Mouse (Mus musculus) embryonic facial prominence, embryonic 15.5 days (tissue): ENCODE results near the gene Gan. TPM values are rescaled to one million over a fixed set of nuclear protein-coding genes. Genes with fewer than 3 reads are reported as not detected.

ENCODE experiments used
- ATAC-seq: fragments of 200-750 bp; cut with Nextera tagmentation; 2 replicates; pipeline ENCODE4 v1.8.0; 2017; ENCODE audit warnings: low read depth, moderate TSS enrichment; ENCODE audit not compliant: insufficient number of reproducible peaks, low FRiP score, low TSS enrichment
- H3K27ac ChIP-seq: fragments of 300-500 bp; sonication (generic); replicated peaks from 2 replicates; pipeline ENCODE4 v1.5.1; 2015; ENCODE audit warnings: mild to moderate bottlenecking, inconsistent platforms
- H3K27me3 ChIP-seq: fragments of 300-500 bp; sonication (generic); 2 replicates; pipeline ENCODE4 v1.6.1; 2015; ENCODE audit warnings: inconsistent platforms
- H3K36me3 ChIP-seq: fragments of 300-500 bp; sonication (generic); 2 replicates; pipeline ENCODE4 v1.6.1; 2015; ENCODE audit warnings: mild to moderate bottlenecking, inconsistent platforms
- H3K4me1 ChIP-seq: fragments of 300-500 bp; sonication (generic); 2 replicates; pipeline ENCODE4 v1.6.1; 2015; ENCODE audit warnings: inconsistent platforms
- H3K4me2 ChIP-seq: fragments of 300-500 bp; sonication (generic); replicated peaks from 2 replicates; pipeline ENCODE4 v1.6.1; 2015; ENCODE audit warnings: mild to moderate bottlenecking, inconsistent platforms
- H3K4me3 ChIP-seq: fragments of 300-500 bp; sonication (generic); replicated peaks from 2 replicates; pipeline ENCODE4 v1.5.1; 2015; ENCODE audit warnings: mild to moderate bottlenecking, inconsistent platforms
- H3K9ac ChIP-seq: fragments of 300-500 bp; sonication (generic); 2 replicates; pipeline ENCODE4 v1.6.1; 2015; ENCODE audit warnings: inconsistent platforms
- H3K9me3 ChIP-seq: fragments of 300-500 bp; sonication (generic); replicated peaks from 2 replicates; pipeline ENCODE4 v1.6.1; 2016; ENCODE audit warnings: inconsistent platforms
- WGBS: fragments of 180-500 bp; shearing (Covaris S2); methylation state at CpG from one replicate; pipeline ENCODE4 v1.1.7; 2015; 5-methylcytosine and 5-hydroxymethylcytosine counted together
- polyA plus RNA-seq: library from polyadenylated mRNA; unstranded; fragments of >200 nt; fragmentation: Nextera tagmentation; extraction: Ambion mirVana; gene quantifications from 2 replicates; pipeline ENCODE4 v1.2.1, GENCODE M21; 2015

The Gan gene
- polyA plus RNA-seq, 1 experiment from 2014 or later, result 2.9 TPM

GRCm38 (mm10) chr8:117157769-117158091 is 205 bp upstream of the Gan start:
- peak overlapping the region; percentile 91 for H3K27ac ChIP-seq
- under 1% methylated on average over 45 of the region's 45 CpGs for WGBS
- no peaks in the 10 kb centered on the region for H3K36me3 ChIP-seq
- peak; percentile 95 for ATAC-seq
- H3K4me2 ChIP-seq, result peak overlapping the region; percentile 82
- H3K4me1 ChIP-seq, result peaks cover 24% of the 10 kb centered on the region
- peak overlapping the region; percentile 93 for H3K9ac ChIP-seq
- H3K9me3 ChIP-seq, result no peaks in the 10 kb centered on the region
- H3K4me3 ChIP-seq, result peak overlapping the region; percentile 82
- no peaks in the 10 kb centered on the region for H3K27me3 ChIP-seq

- no peaks in the 10 kb centered on the region for H3K9me3 ChIP-seq
- H3K4me1 ChIP-seq, result peaks cover 24% of the 10 kb centered on the region
- no peak overlapping the region for H3K27ac ChIP-seq
- peak overlapping the region; percentile 82 for H3K4me2 ChIP-seq
- WGBS, result 50% methylated on average over 5 of the region's 5 CpGs
- no peaks in the 10 kb centered on the region for H3K27me3 ChIP-seq
- H3K4me3 ChIP-seq, result peak overlapping the region; percentile 82
- ATAC-seq, result no peak
- H3K9ac ChIP-seq, result 0 out of 2 replicates have a peak overlapping the region, but pooled peaks have one; percentile 93
- H3K36me3 ChIP-seq, result no peaks in the 10 kb centered on the region
Measured at GRCm38 (mm10) chr8:117159031-117159430, 1.1 kb downstream of the Gan start.

- 86% methylated on average over 4 of the region's 4 CpGs for WGBS
- no peak overlapping the region for H3K4me2 ChIP-seq
- H3K9ac ChIP-seq, result no peak overlapping the region
- no peaks in the 10 kb centered on the region for H3K9me3 ChIP-seq
- H3K4me1 ChIP-seq, result peaks cover 16% of the 10 kb centered on the region
- no peaks in the 10 kb centered on the region for H3K27me3 ChIP-seq
- no peak overlapping the region for H3K4me3 ChIP-seq
- H3K36me3 ChIP-seq, result no peaks in the 10 kb centered on the region
- no peak overlapping the region for H3K27ac ChIP-seq
- no peak for ATAC-seq
Measured at GRCm38 (mm10) chr8:117164912-117165311, 7.0 kb downstream of the Gan start.

- WGBS, result 92% methylated on average over 4 of the region's 4 CpGs
- no peaks in the 10 kb centered on the region for H3K27me3 ChIP-seq
- no peak overlapping the region for H3K9ac ChIP-seq
- H3K4me3 ChIP-seq, result no peak overlapping the region
- no peak overlapping the region for H3K4me2 ChIP-seq
- no peaks in the 10 kb centered on the region for H3K36me3 ChIP-seq
- ATAC-seq, result no peak
- peaks cover 17% of the 10 kb centered on the region; the same call in 1 of the 2 replicates for H3K4me1 ChIP-seq
- H3K9me3 ChIP-seq, result no peaks in the 10 kb centered on the region
- no peak overlapping the region for H3K27ac ChIP-seq
Measured at GRCm38 (mm10) chr8:117165542-117165941, 7.6 kb downstream of the Gan start.

- Histone ChIP-seq H3K4me3 (no peak overlapping the region), H3K36me3 (no peaks in the 10 kb centered on the region), H3K27ac (no peak overlapping the region), H3K9me3 (no peaks in the 10 kb centered on the region), H3K9ac (no peak overlapping the region), H3K4me2 (no peak overlapping the region), H3K27me3 (no peaks in the 10 kb centered on the region), H3K4me1 (peaks cover 17% of the 10 kb centered on the region; the same call in 1 of the 2 replicates)
- 81% methylated on average over 2 of the region's 2 CpGs for WGBS
- ATAC-seq, result no peak
Measured at GRCm38 (mm10) chr8:117166515-117166914, 8.6 kb downstream of the Gan start.

- Histone ChIP-seq H3K27me3 (no peaks in the 10 kb centered on the region), H3K27ac (no peak overlapping the region), H3K36me3 (no peaks in the 10 kb centered on the region), H3K9ac (no peak overlapping the region), H3K4me1 (peaks cover 17% of the 10 kb centered on the region; the same call in 1 of the 2 replicates), H3K4me2 (no peak overlapping the region), H3K9me3 (no peaks in the 10 kb centered on the region), H3K4me3 (no peak overlapping the region)
- WGBS, result 67% methylated on average over 8 of the region's 8 CpGs
- ATAC-seq, result no peak; the same call in 1 of the 2 replicates
Measured at GRCm38 (mm10) chr8:117167243-117167883, 9.4 kb downstream of the Gan start.

DNA sequence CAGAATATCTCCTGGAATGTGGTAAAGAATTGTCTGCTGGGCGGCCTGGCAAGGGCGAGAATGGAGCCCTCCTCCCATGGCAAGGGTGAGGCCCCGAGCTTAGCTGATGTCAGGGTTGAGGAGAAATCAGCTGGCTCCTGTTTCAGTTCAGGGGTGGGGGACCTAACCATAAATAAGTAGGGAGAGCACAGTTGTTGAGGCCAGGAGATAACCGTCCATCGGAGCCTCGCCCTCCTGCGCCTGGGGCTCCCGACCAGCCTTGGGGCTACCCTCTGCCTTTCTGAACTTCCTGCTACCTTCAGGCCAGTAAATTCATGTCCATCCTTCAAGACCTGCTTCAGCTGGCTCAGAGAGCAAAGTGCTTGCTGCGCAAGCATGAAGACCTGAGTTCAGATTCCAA is 10.4 kb downstream of the Gan start:
- ATAC-seq, result no peak
- no peak overlapping the region; the same call in 1 of the 2 replicates for H3K27ac ChIP-seq

DNA sequence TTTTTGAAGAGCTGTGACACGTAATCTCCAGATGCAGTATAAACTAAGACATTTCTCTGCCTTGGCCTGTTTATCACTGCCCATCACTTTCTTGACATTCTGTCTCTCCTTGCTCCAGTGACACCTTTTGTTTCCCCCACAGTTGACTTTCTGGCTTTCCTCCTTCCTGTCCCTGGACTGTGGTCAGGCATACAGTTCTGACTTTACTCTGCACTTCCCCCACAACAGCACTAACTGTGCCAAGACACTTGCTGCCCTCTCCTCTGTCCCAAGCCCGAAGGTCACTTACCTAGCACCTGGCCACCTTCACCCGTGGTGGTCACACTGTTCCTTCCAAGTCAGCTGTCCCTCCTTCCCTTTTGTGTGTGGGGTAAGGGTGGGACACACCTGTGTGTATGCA is 13.9 kb downstream of the Gan start:
- H3K27ac ChIP-seq, result no peak overlapping the region
- no peaks in the 10 kb centered on the region for H3K9me3 ChIP-seq
- H3K4me2 ChIP-seq, result no peak overlapping the region
- WGBS, result 75% methylated on average over 3 of the region's 3 CpGs
- no peak overlapping the region for H3K9ac ChIP-seq
- ATAC-seq, result no peak
- H3K36me3 ChIP-seq, result no peaks in the 10 kb centered on the region; the same call in 1 of the 2 replicates
- no peaks in the 10 kb centered on the region for H3K27me3 ChIP-seq
- no peak overlapping the region for H3K4me3 ChIP-seq
- peaks cover 28% of the 10 kb centered on the region for H3K4me1 ChIP-seq

More for the DNA sequence above, 10.4 kb downstream of the Gan start:
- 70% methylated on average over 9 of the region's 9 CpGs for WGBS
- Histone ChIP-seq H3K27me3 (no peaks in the 10 kb centered on the region), H3K9ac (no peak overlapping the region), H3K9me3 (no peaks in the 10 kb centered on the region), H3K4me1 (peaks cover 26% of the 10 kb centered on the region), H3K36me3 (no peaks in the 10 kb centered on the region), H3K4me2 (no peak overlapping the region), H3K4me3 (no peak overlapping the region)

DNA sequence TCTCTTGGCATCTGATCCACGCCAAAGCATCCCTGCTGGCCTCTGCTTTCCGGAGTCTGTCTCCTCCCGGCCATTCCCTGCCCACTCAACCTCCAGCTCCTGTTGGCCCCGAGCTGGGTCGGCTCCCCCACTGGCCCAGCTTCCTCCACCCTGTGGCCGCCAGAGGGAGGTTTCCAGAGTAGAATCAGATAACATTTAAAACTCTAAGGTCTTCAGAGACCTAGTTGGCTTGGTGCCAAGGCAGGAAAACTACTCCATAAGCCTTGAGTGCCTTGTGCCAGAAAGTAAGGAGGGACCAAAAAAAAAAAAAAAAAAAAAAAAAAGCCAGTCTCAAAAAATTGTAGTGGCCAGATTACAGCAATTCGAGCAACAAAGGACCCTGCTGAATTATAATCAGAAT is 15.0 kb downstream of the Gan start:
- WGBS, result 35% methylated on average over 7 of the region's 7 CpGs
- H3K36me3 ChIP-seq, result no peaks in the 10 kb centered on the region; the same call in 1 of the 2 replicates
- H3K27me3 ChIP-seq, result no peaks in the 10 kb centered on the region
- H3K9me3 ChIP-seq, result no peaks in the 10 kb centered on the region
- no peak overlapping the region for H3K9ac ChIP-seq
- H3K27ac ChIP-seq, result no peak overlapping the region
- no peak overlapping the region for H3K4me2 ChIP-seq
- 0 out of 2 replicates have a peak, but pooled peaks have one; percentile 5 for ATAC-seq
- H3K4me1 ChIP-seq, result peaks cover 23% of the 10 kb centered on the region
- H3K4me3 ChIP-seq, result no peak overlapping the region

DNA sequence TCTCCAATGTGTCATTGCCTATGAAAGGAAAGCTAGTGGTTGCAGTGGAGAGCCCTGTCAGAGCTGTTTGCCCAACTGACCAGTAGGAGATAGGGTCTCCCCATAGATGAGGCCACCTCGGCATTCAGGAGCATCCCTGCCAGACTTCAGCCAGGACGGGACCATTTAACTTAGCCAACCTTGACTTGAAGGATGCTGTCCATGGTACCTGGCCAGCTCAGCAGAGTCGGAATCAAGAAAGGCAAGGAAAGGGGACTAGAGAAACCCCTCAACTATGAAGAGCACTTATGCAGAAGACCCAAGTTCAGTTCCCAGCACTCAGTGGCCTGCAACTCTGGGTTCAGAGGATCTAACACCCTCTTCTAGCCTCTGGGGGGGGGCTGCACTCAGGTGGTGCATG is 15.8 kb downstream of the Gan start:
- ATAC-seq, result no peak
- no peak overlapping the region for H3K9ac ChIP-seq
- H3K4me2 ChIP-seq, result no peak overlapping the region
- H3K9me3 ChIP-seq, result no peaks in the 10 kb centered on the region
- no peaks in the 10 kb centered on the region; the same call in 1 of the 2 replicates for H3K36me3 ChIP-seq
- WGBS, result 62% methylated on average over 3 of the region's 3 CpGs
- no peak overlapping the region for H3K4me3 ChIP-seq
- H3K4me1 ChIP-seq, result peaks cover 15% of the 10 kb centered on the region
- no peaks in the 10 kb centered on the region for H3K27me3 ChIP-seq
- H3K27ac ChIP-seq, result no peak overlapping the region

DNA sequence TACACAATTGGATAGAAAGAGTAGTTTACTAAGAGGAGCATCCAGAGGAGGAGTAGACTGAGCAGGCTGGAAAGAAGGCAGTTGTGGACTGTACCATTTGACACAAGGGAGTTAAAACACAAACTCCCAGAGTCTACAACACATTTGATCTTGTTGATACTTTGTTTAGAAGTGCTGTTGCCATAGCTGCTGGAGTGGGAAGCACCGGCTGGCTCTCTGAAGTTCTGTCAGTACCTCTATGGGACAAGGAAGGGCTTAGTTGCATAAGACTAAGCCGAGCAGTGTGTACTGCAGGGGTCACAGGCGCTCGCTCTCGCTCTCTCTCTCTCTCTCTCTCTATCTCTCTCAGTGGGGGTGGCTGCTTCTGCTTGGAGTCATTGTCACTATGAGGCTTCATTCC is 16.6 kb downstream of the Gan start:
- no peak for ATAC-seq
- WGBS, result 95% methylated on average over 5 of the region's 5 CpGs
- H3K9ac ChIP-seq, result no peak overlapping the region
- H3K9me3 ChIP-seq, result no peaks in the 10 kb centered on the region
- H3K36me3 ChIP-seq, result peaks cover 3% of the 10 kb centered on the region; the same call in 1 of the 2 replicates
- H3K27ac ChIP-seq, result no peak overlapping the region
- no peaks in the 10 kb centered on the region for H3K27me3 ChIP-seq
- H3K4me2 ChIP-seq, result no peak overlapping the region
- peaks cover 14% of the 10 kb centered on the region for H3K4me1 ChIP-seq
- no peak overlapping the region for H3K4me3 ChIP-seq

GRCm38 (mm10) chr8:117176308-117176707 is 18.4 kb downstream of the Gan start:
- ATAC-seq, result no peak
- WGBS, result 74% methylated on average over 5 of the region's 5 CpGs
- Histone ChIP-seq H3K4me3 (no peak overlapping the region), H3K36me3 (peaks cover 3% of the 10 kb centered on the region; the same call in 1 of the 2 replicates), H3K27me3 (no peaks in the 10 kb centered on the region), H3K9ac (no peak overlapping the region), H3K4me2 (no peak overlapping the region), H3K27ac (no peak overlapping the region), H3K9me3 (no peaks in the 10 kb centered on the region), H3K4me1 (peaks cover 11% of the 10 kb centered on the region)
